Mouse (Mus musculus) kidney, embryonic 16.5 days (tissue): ENCODE results near the gene Allc. TPM values are rescaled to one million over a fixed set of nuclear protein-coding genes. Genes with fewer than 3 reads are reported as not detected.

Experiments used
- ATAC-seq: fragments of 200-750 bp; cut with Nextera tagmentation; 2 replicates; pipeline ENCODE4 v1.8.0; 2017; ENCODE audit warnings: moderate TSS enrichment; ENCODE audit not compliant: low FRiP score, low TSS enrichment
- H3K27ac ChIP-seq: fragments of 300-500 bp; sonication (generic); 2 replicates; pipeline ENCODE4 v1.5.1; 2014; ENCODE audit warnings: low read length
- H3K27me3 ChIP-seq: fragments of 300-500 bp; sonication (generic); 2 replicates; pipeline ENCODE4 v1.6.1; 2014; ENCODE audit warnings: low read length, control low read depth, mixed read lengths; ENCODE audit not compliant: insufficient read depth
- H3K36me3 ChIP-seq: fragments of 300-500 bp; sonication (generic); 2 replicates; pipeline ENCODE4 v1.6.1; 2014; ENCODE audit warnings: low read length, control low read depth, mixed read lengths; ENCODE audit not compliant: insufficient read depth
- H3K4me1 ChIP-seq: fragments of 300-500 bp; sonication (generic); 2 replicates; pipeline ENCODE4 v1.6.1; 2014; ENCODE audit warnings: low read length, control low read depth, mixed read lengths; ENCODE audit not compliant: insufficient read depth
- H3K4me2 ChIP-seq: fragments of 300-500 bp; sonication (generic); replicated peaks from 2 replicates; pipeline ENCODE4 v1.6.1; 2014; ENCODE audit warnings: low read depth, low read length
- H3K4me3 ChIP-seq: fragments of 300-500 bp; sonication (generic); 2 replicates; pipeline ENCODE4 v1.5.1; 2014; ENCODE audit warnings: mild to moderate bottlenecking, low read length
- H3K9ac ChIP-seq: fragments of 300-500 bp; sonication (generic); replicated peaks from 2 replicates; pipeline ENCODE4 v1.6.1; 2014; ENCODE audit warnings: low read length
- H3K9me3 ChIP-seq: fragments of 300-500 bp; sonication (generic); 2 replicates; pipeline ENCODE4 v1.6.1; 2016; ENCODE audit warnings: low read length, control low read depth
- WGBS: fragments of 180-500 bp; shearing (Covaris S2); extraction: QIAGEN DNeasy Blood & Tissue Kit; methylation state at CpG from one replicate; pipeline ENCODE4 v1.1.7; 2014; 5-methylcytosine and 5-hydroxymethylcytosine counted together
- polyA plus RNA-seq: library from polyadenylated mRNA; unstranded; fragments of >200 nt; fragmentation: Nextera tagmentation; extraction: Ambion mirVana; gene quantifications from 2 replicates; pipeline ENCODE4 v1.2.1, GENCODE M21; 2015

Allc gene
- polyA plus RNA-seq, 1 experiment from 2014 or later: not detected

DNA sequence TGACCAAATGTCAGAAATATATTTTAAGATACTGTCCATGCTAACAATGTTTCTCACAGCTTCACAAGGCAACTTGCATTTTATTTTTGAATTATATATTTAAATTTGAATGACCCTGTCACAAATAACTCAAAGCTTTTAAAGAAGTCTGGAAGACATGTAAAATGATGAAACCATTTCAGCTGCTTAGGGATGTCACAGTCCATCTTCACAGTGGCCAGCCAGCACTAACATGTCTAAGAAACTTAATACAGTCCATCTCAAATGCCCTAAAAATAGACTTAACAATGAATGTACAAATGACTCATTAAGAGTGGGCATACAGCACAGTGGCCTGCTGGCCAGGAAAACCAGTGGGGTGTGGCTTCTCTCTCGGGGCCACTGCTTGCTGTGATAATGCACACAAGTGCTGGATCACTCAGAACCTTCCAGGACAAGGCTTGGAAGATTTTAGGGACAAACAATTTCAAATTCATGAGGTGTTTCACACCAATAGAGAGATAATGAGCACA lies 68.0 kb downstream of the Allc start:
- H3K9me3 ChIP-seq: no peaks in the 10 kb centered on the region
- H3K9ac ChIP-seq: no peak overlapping the region
- H3K27ac ChIP-seq: no peak overlapping the region
- no peak for ATAC-seq
- 39% methylated on average over 1 of the region's 1 CpGs for WGBS
- H3K4me3 ChIP-seq: no peak overlapping the region
- H3K4me1 ChIP-seq: no peaks in the 10 kb centered on the region
- H3K36me3 ChIP-seq: no peaks in the 10 kb centered on the region
- H3K27me3 ChIP-seq: no peaks in the 10 kb centered on the region
- H3K4me2 ChIP-seq: no peak overlapping the region

DNA sequence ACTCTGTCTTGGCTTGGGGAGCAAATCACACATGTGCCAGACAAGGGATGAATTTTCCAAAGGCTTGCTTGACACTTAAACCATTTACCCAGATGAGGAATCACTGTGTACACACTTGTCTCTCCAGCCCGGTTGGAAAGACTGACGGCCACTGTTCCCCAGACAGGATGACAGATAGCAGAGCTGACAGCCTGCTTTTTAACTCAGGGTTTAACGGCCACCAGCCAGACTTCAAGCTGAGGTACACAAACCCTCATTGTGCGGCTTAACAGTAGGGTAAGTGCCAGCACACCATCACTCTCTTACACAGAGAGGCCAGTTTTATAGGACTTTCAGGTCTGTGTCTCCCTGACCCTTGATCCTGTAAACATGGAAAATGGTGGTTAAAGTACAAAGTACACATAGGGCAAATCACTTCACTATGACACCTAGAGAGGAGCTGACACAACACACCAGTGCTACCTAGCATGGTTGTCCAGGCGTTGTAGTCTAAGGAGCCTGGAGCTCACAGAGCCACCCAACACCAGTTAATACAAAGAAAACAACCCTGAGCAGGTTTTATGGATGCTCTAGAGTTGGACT lies 72.5 kb downstream of the Allc start:
- Histone ChIP-seq H3K36me3 (no peaks in the 10 kb centered on the region), H3K4me3 (no peak overlapping the region), H3K4me2 (no peak overlapping the region), H3K9me3 (no peaks in the 10 kb centered on the region), H3K9ac (no peak overlapping the region), H3K27ac (no peak overlapping the region), H3K27me3 (no peaks in the 10 kb centered on the region), H3K4me1 (no peaks in the 10 kb centered on the region)
- 32% methylated on average over 5 of the region's 5 CpGs for WGBS
- no peak for ATAC-seq

Other genes starting within 250 kb of the Allc start
- gene Dcdc2c, start 30.1 kb downstream of the Allc start, polyA plus RNA-seq: 0.10 TPM in 1 of 2 replicates, not detected in the other
- gene Colec11, start 40.9 kb upstream of the Allc start, polyA plus RNA-seq: 3.1 and 4.4 TPM in 2 replicates
- 499 and 566 TPM in 2 replicates for gene Rps7, start 53.4 kb upstream of the Allc start, polyA plus RNA-seq
- gene Rnaseh1, start 67.1 kb upstream of the Allc start, polyA plus RNA-seq: 34.7 and 39.3 TPM in 2 replicates
- gene Adi1, start 92.7 kb upstream of the Allc start, polyA plus RNA-seq: 97.4 and 103 TPM in 2 replicates
- 45.5 and 49.1 TPM in 2 replicates for gene Trappc12, start 167.9 kb upstream of the Allc start, polyA plus RNA-seq
- 41.4 and 43.5 TPM in 2 replicates for gene Eipr1, start 169.3 kb upstream of the Allc start, polyA plus RNA-seq